Mouse (Mus musculus): ENCODE measurements at regions not wholly inside any gene's neighbourhood (a gene's known extent, or its start where the extent isn't known, plus 50 kb on each side); places are given as distances from the start of the nearest gene placed in this dataset.

- DNase-seq, result no peak
These were observed 372.2 kb downstream of the Cbln4 start for GRCm38 (mm10) chr2:171670945-171671547.

GRCm38 (mm10) chr2:171668791-171669645 lies 374.2 kb downstream of the Cbln4 start:
- DNase-seq, result no peak

GRCm38 (mm10) chr2:171662571-171662970 lies 380.7 kb downstream of the Cbln4 start:
- DNase-seq, result no peak

DNA sequence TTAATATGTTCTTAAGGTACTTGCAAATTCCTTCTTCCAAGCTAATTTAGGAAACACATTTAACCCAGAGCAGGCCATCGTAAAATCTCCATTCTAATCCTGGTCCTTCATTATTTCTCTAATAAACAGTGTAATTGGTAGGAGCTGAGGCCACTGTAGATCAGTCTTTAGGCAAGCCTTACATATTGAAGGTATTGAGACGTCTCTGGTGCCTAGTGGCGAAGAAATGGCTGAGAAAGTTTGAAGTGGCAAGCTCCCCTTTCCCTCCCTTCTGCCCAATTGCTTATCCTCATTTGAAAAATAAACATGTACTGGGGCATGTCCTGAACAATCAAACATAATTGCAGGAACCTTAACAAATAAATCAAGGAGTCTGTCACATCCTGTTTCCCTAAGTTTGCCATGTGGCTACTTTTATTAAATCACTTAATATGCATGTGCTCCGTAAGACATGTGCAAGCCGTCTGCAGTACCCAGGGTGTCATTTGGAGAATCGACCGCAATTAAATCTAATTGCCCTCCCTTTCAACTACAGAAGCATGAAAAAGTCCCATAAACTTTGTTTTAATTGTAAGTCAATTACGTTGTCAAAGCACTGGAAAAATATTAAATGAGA lies 381.3 kb downstream of the Cbln4 start:
- no peak for DNase-seq

DNA sequence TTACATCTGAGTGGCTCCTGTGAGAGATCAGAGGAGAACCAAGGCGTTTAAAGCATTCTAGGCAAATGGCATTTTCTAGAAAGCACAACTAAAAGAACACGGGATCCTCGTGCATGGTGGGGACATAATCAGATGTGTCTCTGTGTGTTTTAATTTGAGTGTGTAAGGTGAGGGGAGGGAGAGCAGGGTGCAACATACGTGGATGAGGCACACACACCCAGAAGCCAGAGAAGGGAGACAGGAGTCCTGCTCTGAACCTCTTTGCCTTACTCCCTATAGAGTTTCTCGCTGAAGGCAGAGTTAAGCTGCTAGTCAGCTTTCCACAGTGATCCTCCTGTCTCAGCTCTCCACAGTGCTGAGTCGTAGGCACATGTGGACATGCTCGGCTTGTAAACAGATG lies 386.1 kb downstream of the Cbln4 start:
- DNase-seq, result no peak

DNA sequence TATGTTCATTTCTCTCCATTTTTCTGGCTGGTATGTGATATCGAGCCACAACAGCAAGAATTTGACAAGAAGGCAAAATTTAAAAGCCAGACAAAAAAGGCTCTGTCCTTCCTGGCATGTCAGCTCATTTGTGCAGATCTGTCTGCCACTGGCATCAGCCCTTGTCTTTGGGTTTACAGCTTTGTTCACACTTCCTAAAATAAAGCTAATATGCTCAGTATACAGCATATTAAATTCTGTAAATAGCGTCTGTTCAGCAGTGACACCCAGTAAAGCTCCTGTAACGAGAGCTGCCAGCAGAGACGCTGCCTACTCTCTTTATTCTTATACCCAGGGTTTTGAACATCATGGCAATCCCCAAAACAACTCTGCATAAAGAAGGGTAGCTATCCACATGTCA lies 401.5 kb downstream of the Cbln4 start:
- no peak for DNase-seq

GRCm38 (mm10) chr2:171640478-171640877 lies 402.8 kb downstream of the Cbln4 start:
- DNase-seq, result no peak

DNA sequence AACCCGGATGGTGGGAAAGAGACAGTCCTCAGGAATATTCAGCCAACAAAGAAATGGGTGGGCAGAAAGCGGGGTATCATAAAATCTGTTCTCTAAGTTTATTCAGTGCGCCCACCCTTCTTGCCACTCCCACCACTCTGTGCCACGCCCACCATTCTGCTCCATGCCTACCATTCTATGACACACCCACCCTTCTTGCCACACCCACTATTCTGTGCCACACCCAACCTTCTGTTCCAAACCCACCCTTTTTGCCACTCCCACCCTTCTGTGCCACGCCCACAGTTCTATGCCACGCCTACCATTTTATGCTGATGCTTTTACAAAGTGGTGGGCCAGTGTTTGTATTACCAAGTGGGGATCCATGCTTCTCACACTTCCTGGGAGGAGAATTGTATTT lies 404.3 kb downstream of the Cbln4 start:
- no peak for DNase-seq

GRCm38 (mm10) chr2:171636837-171637236 lies 406.4 kb downstream of the Cbln4 start:
- no peak for DNase-seq

GRCm38 (mm10) chr2:171633355-171634097 lies 409.7 kb downstream of the Cbln4 start:
- DNase-seq, result no peak

DNA sequence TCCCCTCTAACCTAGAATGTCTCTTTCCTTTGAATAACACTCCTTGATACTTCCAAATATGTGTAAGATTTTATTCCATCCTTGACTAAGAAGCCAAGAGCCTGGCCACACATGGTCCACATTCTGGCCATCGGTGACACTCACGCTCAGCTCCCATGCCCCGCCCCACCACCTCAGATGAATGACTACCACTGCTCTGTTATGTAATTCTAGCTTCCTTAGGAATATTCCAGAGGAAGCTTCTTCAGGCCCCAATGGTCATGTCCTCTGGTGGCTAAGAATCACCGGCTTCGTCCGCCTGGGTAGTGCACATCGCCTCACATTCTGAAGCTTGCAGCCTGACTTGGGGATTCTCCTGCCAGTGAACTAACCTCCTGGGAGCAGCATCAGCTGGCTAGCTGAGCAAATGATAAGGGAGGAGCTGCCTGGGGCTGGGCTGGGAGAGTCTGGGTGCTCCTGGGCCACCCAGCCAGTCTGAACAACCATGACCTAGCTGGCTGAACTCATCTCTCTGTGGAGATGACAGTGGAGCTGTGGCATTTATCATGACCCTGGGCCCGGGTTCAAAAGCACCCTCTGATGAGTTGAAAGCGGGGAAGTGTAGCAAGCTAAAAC lies 413.1 kb downstream of the Cbln4 start:
- no peak for DNase-seq

DNA sequence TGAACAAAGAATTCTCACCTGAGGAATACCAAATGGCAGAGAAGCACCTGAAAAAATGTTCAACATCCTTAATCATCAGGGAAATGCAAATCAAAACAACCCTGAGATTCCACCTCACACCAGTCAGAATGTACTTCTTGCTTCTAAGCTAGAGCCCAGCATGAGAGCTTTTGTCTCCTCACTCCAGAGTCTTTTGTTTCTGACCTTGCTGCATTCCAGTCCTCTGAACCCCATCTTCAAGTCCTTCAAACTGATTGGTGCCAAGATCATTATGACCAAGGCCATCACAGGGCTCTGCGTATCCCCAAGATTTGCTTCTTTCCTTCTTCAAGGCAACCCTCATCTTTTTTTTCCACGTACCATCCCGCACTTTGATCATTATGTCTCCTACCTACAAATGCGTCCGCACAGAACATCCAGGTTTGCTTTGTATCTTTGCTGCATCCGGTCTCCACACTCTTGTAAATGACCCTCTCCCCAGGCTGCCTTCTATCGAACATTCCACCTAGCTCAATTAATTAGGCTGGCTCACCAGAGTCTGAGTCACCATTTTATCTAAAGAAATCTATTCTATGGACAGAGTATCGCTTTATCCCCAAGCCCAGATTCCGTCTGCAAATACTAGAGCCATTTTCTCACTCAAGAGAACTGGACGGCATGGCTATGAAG lies 414.9 kb downstream of the Cbln4 start:
- no peak for DNase-seq

- no peak for DNase-seq
These were observed 422.6 kb downstream of the Cbln4 start for GRCm38 (mm10) chr2:171620668-171621067.

- no peak for DNase-seq
These were observed 423.0 kb downstream of the Cbln4 start for GRCm38 (mm10) chr2:171620253-171620652.

DNA sequence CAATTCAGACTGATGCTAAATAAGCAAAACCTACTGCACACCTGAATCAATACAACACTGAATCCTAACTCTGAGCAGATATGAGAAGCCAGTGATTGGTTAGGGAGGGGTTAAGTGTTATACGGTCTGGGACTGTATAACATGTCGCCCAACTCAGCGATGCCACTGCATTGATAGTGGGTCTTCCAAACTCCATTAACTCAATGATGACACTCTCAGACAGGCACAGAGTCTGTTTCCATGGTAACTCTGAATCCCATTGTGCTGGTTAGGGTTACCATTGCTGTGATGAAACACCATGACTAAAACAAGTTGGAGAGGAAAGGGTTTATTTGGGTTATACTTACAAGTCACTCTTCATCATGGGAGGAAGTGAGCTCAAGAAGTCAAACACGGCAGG lies 424.5 kb downstream of the Cbln4 start:
- no peak for DNase-seq

DNA sequence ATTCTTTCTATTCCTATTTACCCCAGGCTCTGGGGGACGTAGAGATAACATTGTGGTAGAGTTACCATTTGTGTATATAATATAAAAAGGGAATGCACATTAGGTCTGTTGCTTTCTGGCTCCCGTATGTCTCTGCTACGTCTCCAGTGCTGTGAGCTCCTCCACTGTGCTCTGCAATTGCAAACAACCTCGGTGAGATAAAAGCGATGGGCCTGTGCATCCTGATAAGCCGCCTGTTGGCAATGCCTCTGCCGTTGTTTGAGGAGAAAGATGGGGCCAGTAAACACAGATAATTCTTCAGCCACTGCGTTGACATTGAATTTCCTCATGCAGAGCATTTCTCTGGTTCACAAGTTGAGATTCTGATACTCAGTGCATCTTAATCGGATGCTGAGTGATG lies 424.9 kb downstream of the Cbln4 start:
- DNase-seq, result no peak

- no peak for DNase-seq
These were observed 427.8 kb downstream of the Cbln4 start for GRCm38 (mm10) chr2:171615462-171615861.

- DNase-seq, result no peak
These were observed 438.2 kb downstream of the Cbln4 start for GRCm38 (mm10) chr2:171605064-171605463.

GRCm38 (mm10) chr2:171595240-171595639 lies 448.0 kb downstream of the Cbln4 start:
- DNase-seq, result no peak

GRCm38 (mm10) chr2:171593884-171594283 lies 449.4 kb downstream of the Cbln4 start:
- DNase-seq, result no peak

DNA sequence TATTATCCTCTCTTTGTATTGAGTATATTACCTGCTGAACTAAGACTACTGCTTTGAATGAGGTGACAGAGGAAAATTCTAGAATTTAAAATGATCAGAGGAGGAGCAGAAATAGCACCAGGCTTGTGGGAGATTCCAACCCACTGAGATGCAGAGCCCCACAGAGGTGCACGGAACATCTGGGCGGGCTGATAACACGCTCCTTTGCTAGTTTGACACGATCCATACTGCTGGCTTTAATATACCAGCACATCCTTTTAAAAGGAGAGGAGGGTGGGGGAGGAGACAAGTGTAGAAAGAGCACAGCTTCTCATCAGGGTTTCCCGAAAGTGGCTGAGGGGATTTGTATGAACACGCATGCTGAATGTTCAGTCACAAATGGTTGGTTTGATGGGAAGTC lies 451.0 kb downstream of the Cbln4 start:
- DNase-seq, result no peak

- no peak for DNase-seq
These were observed 455.1 kb downstream of the Cbln4 start for GRCm38 (mm10) chr2:171588158-171588557.

All from cerebellum, adult 9-11 months (tissue).